Mouse (Mus musculus) stomach, embryonic 16.5 days (tissue): ENCODE results near the gene Prtg. TPM values are rescaled to one million over a fixed set of nuclear protein-coding genes. Genes with fewer than 3 reads are reported as not detected.

ENCODE experiments used
- ATAC-seq: fragments of 200-750 bp; cut with Nextera tagmentation; 2 replicates; pipeline ENCODE4 v1.8.0; 2017; ENCODE audit warnings: moderate number of reproducible peaks, moderate TSS enrichment; ENCODE audit not compliant: insufficient read depth, low FRiP score
- H3K27ac ChIP-seq: fragments of 300-500 bp; sonication (generic); 2 replicates; pipeline ENCODE4 v1.5.1; 2014; ENCODE audit warnings: low read length
- H3K27me3 ChIP-seq: fragments of 300-500 bp; sonication (generic); 2 replicates; pipeline ENCODE4 v1.6.1; 2014; ENCODE audit warnings: low read length, control low read depth, mixed read lengths; ENCODE audit not compliant: control insufficient read depth, insufficient read depth
- H3K36me3 ChIP-seq: fragments of 300-500 bp; sonication (generic); 2 replicates; pipeline ENCODE4 v1.6.1; 2014; ENCODE audit warnings: low read length; ENCODE audit not compliant: control insufficient read depth, insufficient read depth
- H3K4me1 ChIP-seq: fragments of 300-500 bp; sonication (generic); 2 replicates; pipeline ENCODE4 v1.6.1; 2014; ENCODE audit warnings: low read length, control low read depth, mixed read lengths; ENCODE audit not compliant: control insufficient read depth, insufficient read depth
- H3K4me2 ChIP-seq: fragments of 300-500 bp; sonication (generic); 2 replicates; pipeline ENCODE4 v1.6.1; 2014; ENCODE audit warnings: low read depth, low read length, mixed read lengths
- H3K4me3 ChIP-seq: fragments of 300-500 bp; sonication (generic); replicated peaks from 2 replicates; pipeline ENCODE4 v1.5.1; 2014; ENCODE audit warnings: mild to moderate bottlenecking, low read length
- H3K9ac ChIP-seq: fragments of 300-500 bp; sonication (generic); 2 replicates; pipeline ENCODE4 v1.6.1; 2014; ENCODE audit warnings: low read length
- H3K9me3 ChIP-seq: fragments of 300-500 bp; sonication (generic); replicated peaks from 2 replicates; pipeline ENCODE4 v1.6.1; 2016; ENCODE audit warnings: low read length, control low read depth; ENCODE audit not compliant: control insufficient read depth
- WGBS: fragments of 180-500 bp; shearing (Covaris S2); extraction: QIAGEN DNeasy Blood & Tissue Kit; methylation state at CpG from one replicate; pipeline ENCODE4 v1.1.7; 2014; 5-methylcytosine and 5-hydroxymethylcytosine counted together
- polyA plus RNA-seq: library from polyadenylated mRNA; unstranded; fragments of >200 nt; fragmentation: Nextera tagmentation; extraction: Ambion mirVana; gene quantifications from 2 replicates; pipeline ENCODE4 v1.2.1, GENCODE M21; 2015

The Prtg gene
- 0.25 and 0.31 TPM in 2 replicates for polyA plus RNA-seq

DNA sequence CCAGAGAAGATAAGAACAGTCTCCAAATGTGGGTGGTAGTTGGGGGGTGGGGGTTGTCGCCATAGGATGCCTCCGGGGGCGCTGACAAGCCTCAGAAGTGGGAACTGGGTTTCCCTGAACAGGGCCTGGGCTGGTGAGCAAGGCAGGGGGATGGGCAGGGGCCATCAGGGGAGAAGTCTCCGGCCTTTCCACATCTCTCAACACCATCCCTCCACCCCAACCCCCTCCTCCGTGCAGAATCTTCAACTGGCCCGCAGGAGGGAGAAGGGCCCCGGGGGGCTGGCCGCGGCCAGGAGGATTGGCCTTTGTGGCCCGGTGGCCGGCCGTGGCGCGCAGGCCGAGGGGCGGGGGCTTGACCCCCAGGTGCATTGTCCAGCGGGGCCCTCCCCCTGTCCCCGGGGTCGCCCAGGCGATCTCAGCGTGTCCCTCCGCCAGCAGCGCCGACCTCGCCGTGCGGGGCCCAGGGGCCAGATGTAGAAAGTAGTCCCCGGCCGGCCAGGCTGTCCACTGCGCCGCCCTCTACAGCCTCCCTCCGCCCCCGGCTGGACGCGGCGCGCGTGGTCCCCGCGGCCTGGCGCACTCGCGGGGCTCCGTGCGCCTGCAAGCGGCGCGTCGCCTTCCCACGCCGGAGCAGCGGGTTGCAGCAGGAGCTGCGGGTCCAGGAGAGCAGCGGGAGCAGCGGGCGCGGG lies at the start of gene Prtg:
Gene Prtg, plus strand, starts transcription at position 144 of the 689 bp plus-strand sequence.
- Histone ChIP-seq H3K27ac (no peak within 1 kb of the TSS), H3K27me3 (peaks cover 8% of the 10 kb centered on the region), H3K4me1 (peaks cover 10% of the 10 kb centered on the region), H3K4me3 (peak within 1 kb of the TSS; percentile 69), H3K36me3 (no peaks in the 10 kb centered on the region), H3K9me3 (no peaks in the 10 kb centered on the region), H3K4me2 (peak within 1 kb of the TSS; percentile 99), H3K9ac (peak within 1 kb of the TSS; percentile 75)
- ATAC-seq: peak; percentile 80
- under 1% methylated on average over 37 of the region's 57 CpGs for WGBS

DNA sequence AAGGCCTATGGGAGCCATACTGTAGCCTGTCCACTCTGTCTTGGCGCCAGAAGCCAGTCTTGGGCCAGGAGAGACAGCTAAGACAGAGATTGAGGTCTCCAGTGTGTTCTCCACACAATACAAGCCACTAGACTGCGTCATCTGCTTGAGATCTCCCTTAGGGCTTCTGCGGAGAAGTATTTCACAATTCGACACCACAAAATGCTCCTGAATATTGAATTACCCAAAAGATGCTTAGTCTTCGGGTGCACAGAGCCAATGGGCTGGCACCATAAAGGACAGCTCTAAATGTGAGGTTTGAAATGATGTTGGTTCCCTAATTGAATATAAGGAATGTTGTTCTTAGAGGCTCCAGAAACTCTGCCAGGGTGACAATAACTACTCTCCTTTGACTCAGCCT lies 49.5 kb upstream of the Prtg start:
- no peak for ATAC-seq
- Histone ChIP-seq H3K27me3 (no peaks in the 10 kb centered on the region), H3K9me3 (no peaks in the 10 kb centered on the region), H3K4me3 (no peak overlapping the region), H3K4me1 (no peaks in the 10 kb centered on the region), H3K36me3 (no peaks in the 10 kb centered on the region), H3K27ac (no peak overlapping the region), H3K9ac (no peak overlapping the region), H3K4me2 (no peak overlapping the region)
- WGBS: 83% methylated on average over 5 of the region's 5 CpGs

DNA sequence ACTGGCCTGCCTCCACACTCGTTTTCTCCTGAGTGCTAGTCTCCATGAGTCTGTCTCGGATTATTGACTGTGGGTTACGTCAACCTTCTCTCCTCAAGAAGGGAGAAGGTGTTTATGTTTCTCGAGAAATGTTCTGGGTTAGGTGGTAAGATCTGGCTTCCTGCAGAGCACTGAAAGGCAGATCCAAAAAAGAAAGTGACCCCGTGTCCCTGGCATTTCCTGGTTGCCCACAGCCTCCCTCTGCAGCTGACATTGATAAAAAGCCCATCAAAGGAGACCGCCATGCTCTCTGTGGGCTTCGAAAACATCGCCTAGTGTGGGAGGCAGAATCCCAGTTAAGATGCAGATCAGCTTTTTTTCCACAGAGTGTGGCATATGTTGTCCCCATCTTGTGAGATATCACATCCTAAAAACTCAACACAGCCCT lies 48.0 kb upstream of the Prtg start:
- WGBS: 34% methylated on average over 8 of the region's 8 CpGs
- no peaks in the 10 kb centered on the region for H3K27me3 ChIP-seq
- no peak overlapping the region for H3K4me2 ChIP-seq
- H3K27ac ChIP-seq: no peak overlapping the region
- H3K4me3 ChIP-seq: no peak overlapping the region
- ATAC-seq: no peak
- H3K4me1 ChIP-seq: no peaks in the 10 kb centered on the region
- no peak overlapping the region for H3K9ac ChIP-seq
- no peaks in the 10 kb centered on the region for H3K36me3 ChIP-seq
- no peaks in the 10 kb centered on the region for H3K9me3 ChIP-seq

DNA sequence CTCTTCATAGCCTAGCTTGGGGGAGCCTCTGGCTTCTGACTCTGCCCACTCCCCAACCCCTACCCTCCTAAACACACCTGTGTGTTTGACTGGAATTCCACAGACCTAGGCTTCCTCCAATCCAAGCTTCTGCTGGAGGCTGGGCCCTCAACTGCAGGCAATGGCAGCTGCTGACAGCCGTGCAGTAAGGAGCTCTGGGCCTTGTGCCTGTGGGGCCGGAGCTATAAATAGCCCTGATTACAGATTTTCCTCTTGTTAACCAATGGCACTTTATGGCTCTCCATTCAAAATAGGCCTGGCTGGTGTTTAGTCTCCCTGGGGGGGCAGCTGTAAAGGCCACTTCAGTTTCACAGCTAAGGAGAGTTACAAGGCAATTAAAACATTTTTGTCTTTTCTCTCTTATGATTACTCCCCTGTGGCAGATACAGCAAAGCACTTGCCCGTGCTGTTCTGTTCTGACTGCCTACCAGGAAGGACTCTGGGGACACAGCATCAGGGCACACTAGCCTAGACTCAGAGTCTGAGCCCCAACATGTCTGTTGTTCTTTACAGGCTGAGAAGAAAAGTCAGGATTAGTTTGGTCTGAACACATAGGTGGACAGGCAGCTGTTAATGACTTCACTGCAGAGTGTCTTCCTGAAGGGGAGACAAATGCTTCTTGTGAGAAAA lies 43.5 kb upstream of the Prtg start:
- peaks cover 3% of the 10 kb centered on the region; the same call in 1 of the 2 replicates for H3K4me1 ChIP-seq
- peak; percentile 76 for ATAC-seq
- H3K27ac ChIP-seq: peak overlapping the region; percentile 21
- H3K9me3 ChIP-seq: no peaks in the 10 kb centered on the region
- 16% methylated on average over 3 of the region's 3 CpGs for WGBS
- no peaks in the 10 kb centered on the region for H3K27me3 ChIP-seq
- no peak overlapping the region for H3K9ac ChIP-seq
- no peak overlapping the region for H3K4me2 ChIP-seq
- H3K36me3 ChIP-seq: no peaks in the 10 kb centered on the region
- H3K4me3 ChIP-seq: no peak overlapping the region

DNA sequence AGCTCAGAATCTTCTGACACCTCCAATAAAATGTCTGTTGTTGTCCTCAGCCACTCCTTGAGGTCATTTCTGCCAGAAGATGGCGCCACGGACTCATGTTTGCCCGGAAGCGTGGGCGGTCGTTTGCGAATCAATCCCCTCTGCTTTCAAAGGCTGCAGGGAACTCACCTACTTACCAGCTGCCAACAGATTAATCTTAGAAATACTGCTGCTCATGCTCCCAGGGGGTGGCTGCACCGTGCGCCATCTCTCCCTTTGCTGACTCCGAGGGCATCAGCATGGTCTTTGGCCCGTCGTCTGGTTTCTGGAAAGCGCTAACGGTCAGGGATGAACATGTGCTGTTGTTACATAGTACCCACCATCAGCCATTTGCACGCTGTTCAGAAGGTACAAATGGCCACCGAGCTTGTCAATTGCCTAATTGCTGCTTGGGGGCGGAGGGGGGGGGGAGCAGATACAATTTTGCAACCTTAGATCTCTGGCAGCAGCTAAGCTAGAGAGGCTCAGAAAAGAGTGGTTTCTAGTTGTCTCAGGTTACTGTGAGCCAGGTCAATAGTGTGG lies 39.8 kb upstream of the Prtg start:
- Histone ChIP-seq H3K36me3 (no peaks in the 10 kb centered on the region), H3K9me3 (no peaks in the 10 kb centered on the region), H3K4me1 (peaks cover 3% of the 10 kb centered on the region; the same call in 1 of the 2 replicates), H3K27me3 (no peaks in the 10 kb centered on the region), H3K27ac (no peak overlapping the region), H3K9ac (peak overlapping the region; percentile 59), H3K4me2 (peak overlapping the region; percentile 68), H3K4me3 (peak overlapping the region; percentile 45)
- ATAC-seq: peak; percentile 56; the same call in 1 of the 2 replicates
- WGBS: 1% methylated on average over 17 of the region's 17 CpGs

DNA sequence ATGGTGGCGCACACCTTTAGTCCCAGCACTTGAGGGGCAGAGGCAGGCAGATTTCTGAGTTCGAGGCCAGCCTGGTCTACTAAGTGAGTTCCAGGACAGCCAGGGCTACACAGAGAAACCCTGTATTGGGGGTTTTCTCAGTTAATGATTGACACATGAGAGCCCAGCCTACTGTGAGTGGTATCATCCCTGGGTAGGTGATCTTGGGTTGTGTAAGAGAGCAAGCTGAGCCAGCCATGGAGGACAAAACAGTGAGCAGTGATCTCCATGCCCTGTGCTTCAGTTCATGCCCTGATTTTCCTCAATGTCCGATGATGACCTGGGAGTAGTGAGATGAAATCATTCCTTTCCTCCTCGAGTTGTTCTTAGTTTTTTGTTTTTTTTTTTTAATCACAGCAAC lies 31.7 kb upstream of the Prtg start:
- Histone ChIP-seq H3K4me3 (no peak overlapping the region), H3K4me1 (0 out of 2 replicates have a peak, but pooled peaks cover 5% of the 10 kb centered on the region), H3K9ac (no peak overlapping the region), H3K27ac (no peak overlapping the region), H3K4me2 (no peak overlapping the region), H3K9me3 (no peaks in the 10 kb centered on the region), H3K27me3 (no peaks in the 10 kb centered on the region), H3K36me3 (no peaks in the 10 kb centered on the region)
- no peak for ATAC-seq
- 89% methylated on average over 4 of the region's 4 CpGs for WGBS

DNA sequence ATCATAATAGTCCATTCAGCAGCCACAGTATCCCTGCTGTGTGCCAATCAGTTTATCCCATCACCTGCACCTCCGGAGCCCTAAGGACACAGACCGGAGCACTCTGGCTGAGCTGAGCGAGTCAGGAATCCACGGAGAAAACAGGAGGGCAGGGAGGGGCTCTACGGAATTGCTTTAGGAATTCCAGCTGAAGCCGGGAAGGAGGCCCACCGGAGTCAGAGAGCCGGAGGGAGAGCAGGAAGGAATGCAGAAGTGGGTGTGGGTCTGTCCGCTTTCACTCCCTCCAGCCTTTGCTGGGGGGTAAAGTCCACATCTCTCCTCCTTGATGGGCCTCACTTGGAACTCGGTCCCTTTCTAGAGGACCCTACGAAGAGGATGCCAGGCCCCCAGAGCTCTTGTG lies 27.7 kb upstream of the Prtg start:
- no peaks in the 10 kb centered on the region for H3K36me3 ChIP-seq
- H3K4me3 ChIP-seq: no peak overlapping the region
- ATAC-seq: no peak
- 39% methylated on average over 11 of the region's 11 CpGs for WGBS
- H3K27ac ChIP-seq: no peak overlapping the region
- peaks cover 12% of the 10 kb centered on the region for H3K4me1 ChIP-seq
- H3K4me2 ChIP-seq: no peak overlapping the region
- no peaks in the 10 kb centered on the region for H3K9me3 ChIP-seq
- no peak overlapping the region for H3K9ac ChIP-seq
- no peaks in the 10 kb centered on the region for H3K27me3 ChIP-seq

DNA sequence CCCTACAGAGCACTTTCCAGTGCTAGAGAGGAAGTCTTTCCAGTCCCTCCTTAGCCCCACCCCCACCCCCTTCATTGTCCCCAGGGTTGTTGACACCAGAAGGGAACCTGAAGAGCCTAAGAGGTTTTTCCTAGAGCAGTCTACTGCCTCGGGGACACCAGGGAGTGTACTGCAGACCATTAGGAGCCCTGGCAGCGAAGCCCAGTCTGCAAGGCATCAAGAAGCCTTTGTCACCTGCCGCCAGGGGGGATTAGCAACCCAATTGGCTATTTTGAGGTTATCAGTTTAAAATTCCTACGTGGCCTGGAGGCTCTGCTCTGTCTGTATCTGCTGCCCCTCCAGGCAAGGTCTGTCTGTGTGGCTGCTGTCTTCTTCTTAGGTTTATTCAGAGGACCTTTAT lies 26.9 kb upstream of the Prtg start:
- no peaks in the 10 kb centered on the region for H3K9me3 ChIP-seq
- ATAC-seq: no peak
- no peaks in the 10 kb centered on the region for H3K27me3 ChIP-seq
- no peak overlapping the region for H3K27ac ChIP-seq
- no peak overlapping the region for H3K4me3 ChIP-seq
- WGBS: 22% methylated on average over 4 of the region's 4 CpGs
- H3K4me2 ChIP-seq: no peak overlapping the region
- peaks cover 12% of the 10 kb centered on the region for H3K4me1 ChIP-seq
- H3K9ac ChIP-seq: no peak overlapping the region
- H3K36me3 ChIP-seq: no peaks in the 10 kb centered on the region

DNA sequence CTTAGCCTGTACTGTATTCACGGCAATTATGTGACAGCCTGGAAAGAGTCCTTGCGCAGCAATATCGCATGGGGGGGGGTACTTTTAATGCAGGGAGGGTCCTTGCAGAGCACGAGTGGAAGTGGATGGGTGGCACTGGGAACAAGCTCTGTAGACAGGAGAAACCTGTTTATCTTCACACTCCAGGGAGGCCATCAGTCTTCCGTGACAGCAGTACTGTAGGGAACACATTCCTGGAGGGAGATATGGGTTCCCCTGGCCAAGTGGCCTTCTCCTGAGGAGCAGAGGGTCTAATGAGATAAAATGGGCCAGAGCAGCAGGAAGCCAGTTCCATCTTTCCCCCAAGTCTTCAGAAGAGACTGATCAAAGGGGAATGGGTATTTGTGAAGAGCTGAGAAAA lies 26.0 kb upstream of the Prtg start:
- Histone ChIP-seq H3K9me3 (no peaks in the 10 kb centered on the region), H3K9ac (no peak overlapping the region), H3K36me3 (no peaks in the 10 kb centered on the region), H3K4me3 (no peak overlapping the region), H3K27me3 (no peaks in the 10 kb centered on the region), H3K4me2 (no peak overlapping the region), H3K4me1 (peaks cover 12% of the 10 kb centered on the region), H3K27ac (no peak overlapping the region)
- ATAC-seq: no peak
- WGBS: 20% methylated on average over 5 of the region's 5 CpGs
